Mouse (Mus musculus): ENCODE measurements at regions not wholly inside any gene's neighbourhood (a gene's known extent, or its start where the extent isn't known, plus 50 kb on each side); places are given as distances from the start of the nearest gene placed in this dataset.

DNA sequence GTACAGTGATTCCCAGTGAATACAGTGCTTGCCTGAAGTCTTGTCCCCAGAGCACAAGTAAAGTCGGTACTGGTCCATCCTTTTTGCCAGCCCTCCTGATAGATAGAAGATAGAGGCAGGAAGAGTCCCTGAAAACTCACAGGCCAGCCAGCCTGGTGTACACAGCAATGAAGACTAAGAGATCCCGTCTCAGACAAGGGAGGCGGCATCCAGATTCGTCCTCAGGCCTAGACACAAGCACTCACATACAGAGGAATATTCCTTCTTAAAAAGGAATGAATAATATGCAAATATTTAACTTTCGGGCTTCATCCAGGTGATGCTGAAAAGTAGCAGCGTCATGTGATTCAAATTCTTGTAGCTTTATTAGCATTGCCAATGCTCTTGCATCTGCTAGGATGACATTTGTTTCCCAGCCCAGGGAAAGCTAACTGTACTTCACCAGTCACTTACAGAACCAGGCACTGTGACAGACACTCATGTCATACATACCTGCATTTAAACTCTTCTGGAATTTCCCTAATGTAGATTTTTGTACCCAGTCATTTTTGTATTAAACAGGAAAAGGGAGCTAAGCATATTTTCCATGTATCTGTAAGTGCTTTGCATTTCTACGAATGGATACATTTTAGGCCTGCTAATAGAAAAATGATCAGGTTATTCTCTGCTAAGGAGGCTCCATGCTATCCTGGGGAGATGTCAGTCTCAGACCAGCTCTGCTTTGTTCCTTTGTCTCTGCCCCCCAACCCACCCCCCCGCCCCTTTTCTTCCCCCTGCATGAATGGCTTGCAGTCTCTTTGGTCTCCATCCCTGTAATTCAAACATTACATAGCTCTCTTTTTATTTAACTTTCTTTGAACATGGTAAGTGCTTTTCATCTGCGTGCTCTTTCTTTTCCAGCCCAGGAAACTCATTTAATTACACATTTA lies 162.5 kb upstream of the Gm9747 start:
- DNase-seq, result no peak

DNA sequence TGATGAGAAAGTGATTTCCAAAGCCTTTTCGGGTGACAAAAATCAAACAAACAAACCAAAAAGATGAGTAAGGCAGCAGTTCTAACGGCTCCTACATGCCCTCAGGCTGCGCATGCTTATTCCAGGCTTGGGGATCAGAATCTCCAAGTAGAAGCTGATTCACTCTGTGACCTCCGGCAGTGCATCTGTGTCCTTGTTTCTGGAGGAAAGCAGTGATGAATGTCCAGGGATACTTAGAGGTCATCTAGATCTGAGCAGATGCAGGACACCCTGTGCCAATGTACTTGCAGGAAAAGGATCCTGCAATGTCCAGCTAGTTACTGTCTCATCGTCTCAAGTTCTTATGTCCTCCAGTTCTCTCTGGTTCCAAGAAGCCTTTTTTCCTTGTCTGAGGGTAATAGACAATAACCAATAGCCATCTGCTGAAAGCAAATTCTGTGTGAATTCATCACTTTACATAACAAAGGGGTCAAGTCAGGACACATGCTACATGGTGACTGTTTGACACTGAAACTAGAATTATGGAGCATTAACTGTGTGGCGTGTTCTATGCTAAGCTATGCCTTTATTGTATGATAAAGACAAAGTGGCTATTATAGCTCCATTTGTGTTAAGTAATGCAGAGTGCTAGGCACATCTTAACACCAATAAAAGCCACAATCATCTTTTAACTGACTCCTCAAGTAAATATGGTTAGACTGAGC lies 143.6 kb upstream of the Gm9747 start:
- peak; percentile 22 for DNase-seq

DNA sequence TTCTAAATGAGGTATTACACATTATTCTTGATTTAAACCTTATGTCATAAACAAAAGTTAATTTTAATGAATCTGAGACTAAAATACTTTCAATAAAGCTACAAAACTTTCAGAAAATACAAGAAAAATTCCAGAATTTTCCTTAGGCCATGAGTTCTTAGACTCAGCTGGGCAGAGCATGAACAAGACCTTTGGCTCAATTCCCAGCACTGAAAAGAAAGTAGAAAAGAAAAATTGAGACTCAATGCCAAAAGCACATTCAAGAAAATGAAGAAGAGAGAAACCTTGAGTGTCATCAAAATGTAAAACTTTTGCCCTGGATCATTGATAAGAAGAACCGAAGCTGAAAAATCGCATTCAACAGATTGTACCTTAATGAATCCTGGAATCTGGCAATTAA lies 137.8 kb upstream of the Gm9747 start:
- DNase-seq, result no peak

DNA sequence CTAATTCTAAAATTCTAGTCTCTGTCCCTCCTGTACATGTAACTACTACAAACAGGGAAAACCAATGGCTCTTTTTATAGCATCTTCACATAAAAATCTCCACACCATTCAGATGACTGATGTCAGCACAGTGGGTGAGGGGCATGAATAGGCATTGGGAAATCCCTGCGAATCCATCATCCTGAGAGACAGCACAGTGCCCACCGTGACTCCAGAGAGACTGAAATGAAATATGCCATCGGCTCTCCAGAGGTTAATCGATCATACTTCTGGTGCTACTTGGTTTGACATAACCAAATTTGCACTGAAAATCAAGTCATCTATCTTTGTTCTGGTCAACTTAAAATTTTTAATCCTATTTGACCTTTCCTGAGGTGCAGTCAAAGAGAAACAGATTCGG lies 126.2 kb upstream of the Gm9747 start:
- DNase-seq, result peak; percentile 11

DNA sequence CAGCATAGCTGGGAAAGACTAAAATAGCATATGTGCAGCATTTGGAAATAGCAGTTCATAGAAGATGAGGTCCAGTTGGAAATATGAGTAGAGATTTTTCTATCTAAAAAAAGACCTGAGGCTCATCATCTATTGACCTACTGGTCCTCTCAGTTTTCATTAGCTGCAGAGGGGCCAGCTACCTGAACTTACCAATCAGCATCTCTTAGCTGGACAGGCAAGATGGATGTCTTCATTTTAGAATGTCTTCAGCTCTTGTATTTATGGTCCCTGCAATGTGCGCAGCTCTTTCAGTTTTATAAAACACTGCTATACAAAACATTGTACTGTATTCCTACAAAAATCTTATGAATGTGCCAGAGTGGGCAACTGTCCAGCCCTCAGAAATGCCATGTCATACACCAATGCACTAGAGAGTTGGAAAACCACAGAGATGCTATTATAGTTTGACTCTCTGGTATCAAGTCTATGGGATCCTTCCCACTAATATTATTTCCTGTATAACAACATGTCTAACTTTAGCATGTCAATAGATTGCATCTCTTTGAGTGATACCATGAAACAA lies 122.8 kb upstream of the Gm9747 start:
- no peak for DNase-seq

DNA sequence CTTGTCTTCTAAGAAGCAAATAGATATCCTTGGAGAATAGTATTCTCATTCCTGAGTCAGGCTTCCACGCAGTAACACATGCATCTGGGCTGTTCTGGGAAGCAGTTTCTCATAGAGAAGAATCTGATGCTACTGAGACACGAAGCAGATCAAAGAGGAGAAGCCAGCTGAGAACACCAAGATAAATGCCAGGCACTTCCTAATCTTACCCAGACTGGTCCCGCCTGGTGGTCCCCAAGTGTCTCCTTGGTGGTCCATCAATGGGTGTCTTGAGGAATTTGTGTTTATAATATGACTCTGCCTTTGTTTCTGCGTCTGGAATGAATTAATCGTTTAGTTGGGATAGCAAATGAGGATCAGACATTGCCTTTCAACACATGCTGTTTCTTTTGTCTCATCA lies 120.5 kb upstream of the Gm9747 start:
- DNase-seq, result no peak

DNA sequence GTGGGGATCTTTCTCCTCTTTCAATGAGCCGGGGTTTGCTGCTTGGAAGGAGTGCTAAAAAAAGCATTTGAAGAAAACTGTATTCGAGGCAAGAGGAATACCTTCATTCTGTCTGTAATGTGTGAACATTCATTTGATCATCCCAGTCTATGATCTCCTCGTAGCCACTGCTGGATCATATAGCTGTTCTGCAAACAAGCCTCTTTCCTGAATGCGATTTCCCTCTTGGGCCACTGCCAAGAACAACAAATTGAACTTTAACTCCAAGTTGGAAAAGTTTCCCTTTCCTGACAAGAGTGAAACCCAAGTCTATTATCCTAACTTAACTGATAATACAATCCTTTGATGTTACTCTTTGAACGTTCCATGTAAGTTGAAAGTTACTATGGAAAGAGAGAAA lies 108.4 kb upstream of the Gm9747 start:
- DNase-seq, result no peak

DNA sequence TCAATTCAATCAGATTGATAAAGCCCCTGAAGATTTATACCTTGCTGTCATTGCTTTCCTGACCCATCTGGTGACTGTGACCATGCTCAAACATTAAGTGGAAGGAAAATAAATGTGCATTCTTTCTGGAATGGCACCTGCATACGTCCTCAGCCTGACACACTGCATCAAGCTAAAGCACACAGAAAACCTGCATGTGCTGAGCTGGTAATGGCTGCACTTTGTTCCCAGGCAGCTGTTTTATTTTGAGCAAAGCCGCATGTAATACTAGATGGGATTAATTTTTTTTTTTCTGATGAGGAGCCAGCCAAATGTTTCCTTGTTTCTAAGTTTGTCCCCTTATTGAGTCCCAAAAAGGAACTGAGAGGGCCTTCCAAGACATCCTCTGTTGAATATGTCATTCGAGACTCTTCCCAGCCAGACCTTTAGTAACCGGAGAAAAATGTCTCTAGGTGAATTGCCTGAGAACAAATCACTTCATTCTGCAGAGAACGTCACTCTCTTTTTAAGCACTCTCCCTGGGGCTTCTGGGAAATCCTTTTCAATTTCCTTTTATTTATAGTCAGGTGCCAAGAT lies 103.1 kb upstream of the Gm9747 start:
- no peak for DNase-seq

DNA sequence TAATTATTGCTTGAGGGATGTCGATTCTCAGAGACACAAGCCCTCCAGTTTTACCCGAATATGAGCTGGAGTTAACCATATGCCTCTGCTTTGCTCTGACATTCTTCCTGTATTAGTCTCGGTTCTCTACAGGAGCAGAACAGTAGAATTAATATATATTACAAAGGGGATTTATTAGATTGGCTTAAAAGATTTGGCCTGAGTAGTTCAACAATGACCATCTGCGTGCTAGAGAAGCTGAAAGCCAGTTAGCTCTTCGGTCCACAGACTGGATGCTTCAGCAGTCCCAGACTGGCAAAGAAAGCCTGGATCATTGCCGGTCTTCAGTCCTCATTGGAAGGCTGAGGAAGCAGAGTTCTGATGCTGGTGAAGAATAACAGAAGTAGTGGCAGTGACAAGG lies 100.4 kb upstream of the Gm9747 start:
- peak; percentile 81 for DNase-seq

DNA sequence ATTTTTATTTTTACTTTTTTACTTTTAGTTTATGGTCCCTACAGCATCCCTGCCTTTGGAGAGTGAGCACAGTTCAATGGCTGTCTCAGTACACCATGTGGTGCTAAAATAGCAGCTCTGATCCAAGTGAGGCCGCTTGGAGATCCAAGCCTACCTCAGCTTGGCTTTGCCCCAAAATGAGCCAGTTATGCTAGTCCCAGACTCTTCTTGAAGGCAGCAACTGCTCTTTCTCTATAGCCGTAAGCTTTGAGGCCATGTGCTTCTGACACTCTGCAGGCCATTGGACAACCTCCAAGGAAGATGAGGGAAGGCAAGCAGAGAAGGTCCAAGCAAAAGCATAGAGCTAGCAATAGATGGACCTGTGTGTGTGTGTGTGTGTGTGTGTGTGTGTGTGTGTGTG lies 98.0 kb upstream of the Gm9747 start:
- no peak for DNase-seq

DNA sequence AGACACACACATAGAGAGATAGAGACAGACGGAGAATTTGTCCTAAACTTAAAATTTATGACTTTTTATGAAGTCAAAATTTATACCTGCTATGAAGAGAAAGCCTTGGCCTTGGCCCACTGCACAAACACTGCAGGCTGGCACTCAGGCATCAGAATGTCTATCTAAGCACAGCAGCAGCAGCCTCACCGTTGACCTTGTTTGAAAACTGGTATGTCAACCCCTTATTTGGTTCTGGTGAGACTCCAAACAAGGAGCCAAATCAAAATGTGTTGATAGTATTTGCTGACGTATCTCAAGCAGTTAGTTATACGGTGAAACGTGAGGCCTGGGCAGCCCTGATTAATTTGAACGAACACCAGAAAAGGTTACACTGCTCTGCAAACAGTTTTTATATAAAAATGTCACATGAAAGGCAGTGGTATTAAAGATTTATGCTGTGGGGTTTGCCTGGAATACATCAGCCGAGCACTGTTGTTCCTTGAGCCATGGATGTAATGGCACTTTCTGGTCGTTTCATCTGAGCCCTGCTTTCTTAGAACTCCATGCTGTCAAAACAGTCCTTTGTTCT lies 97.1 kb upstream of the Gm9747 start:
- peak; percentile 8 for DNase-seq

DNA sequence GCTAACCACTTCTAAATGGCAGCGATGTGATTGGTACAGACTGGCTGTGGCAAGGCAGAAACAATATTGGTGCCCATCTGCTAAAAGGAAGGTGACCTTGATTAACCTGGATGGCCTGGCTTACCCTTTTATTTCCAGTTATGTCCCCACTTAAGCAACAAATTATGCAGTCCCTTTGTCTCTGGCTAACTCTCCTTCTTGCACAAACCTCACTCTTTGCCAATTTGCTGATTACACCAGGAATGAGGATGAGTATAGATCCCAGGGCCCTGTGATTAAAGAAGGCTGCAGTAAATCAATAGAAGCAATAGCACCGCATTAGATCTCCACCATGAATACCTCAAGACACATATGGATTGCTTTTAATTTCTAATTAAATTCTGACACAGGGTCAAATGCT lies 87.7 kb upstream of the Gm9747 start:
- no peak for DNase-seq

DNA sequence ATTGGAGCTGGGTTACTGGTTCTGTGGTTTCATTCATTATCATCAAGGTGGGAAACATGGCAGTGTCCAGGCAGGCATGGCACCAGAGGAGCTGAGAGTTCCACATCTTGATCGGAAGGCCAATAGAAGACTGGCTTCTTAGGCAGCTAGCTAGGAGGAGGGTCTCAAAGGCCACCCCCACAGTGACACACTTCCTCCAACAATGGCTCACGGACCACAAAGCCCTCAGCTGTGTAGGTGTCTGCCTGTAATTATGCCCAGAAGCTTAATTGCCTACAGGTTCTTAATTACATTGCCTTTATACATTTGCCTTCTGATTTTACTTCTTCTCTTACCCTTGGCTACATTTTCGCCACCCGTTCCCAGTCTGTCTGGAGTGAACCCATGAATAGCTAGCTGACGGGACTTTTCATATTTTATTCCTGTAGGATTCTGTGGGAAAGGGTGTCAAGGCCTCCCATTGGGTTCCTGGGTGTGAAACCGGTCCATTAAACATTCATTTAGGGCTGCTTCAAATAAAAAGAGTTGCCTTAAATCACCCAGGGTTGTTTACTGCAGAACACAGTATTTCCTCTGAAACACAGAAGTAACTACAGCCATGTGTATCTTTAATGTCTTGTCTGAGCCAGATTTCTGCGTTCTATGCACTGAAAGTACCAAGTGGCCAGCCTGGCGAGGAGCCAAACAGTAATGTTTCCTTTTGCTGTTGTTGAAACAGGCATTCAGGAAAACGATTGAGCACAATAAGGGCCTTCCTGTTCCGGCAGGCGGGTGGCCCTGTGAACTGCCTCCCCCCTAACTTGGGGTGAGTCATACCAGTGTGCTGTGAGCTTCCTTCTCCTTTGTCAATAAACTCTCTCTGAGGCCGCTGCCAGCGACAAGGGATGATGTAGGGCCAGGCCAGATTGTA lies 82.4 kb upstream of the Gm9747 start:
- peak; percentile 72 for DNase-seq

DNA sequence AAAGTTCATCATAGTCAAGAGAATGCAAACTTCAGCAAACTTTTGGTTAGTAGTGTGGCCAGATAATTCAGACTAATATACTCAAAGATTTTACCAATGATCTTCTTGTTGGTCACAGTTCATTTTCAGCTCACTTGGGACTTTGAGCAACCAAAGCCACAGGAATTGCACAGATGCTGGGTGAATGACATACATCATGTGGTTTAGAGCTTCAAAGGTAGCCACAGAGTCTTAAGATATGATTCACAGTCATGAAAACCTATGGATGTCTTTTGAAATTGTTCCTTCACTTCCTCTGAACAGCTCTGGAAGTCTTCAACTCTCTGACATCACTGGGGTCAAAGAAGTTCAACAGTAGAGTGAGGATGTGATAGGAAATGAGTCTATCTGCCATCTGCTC lies 77.0 kb upstream of the Gm9747 start:
- DNase-seq, result no peak

DNA sequence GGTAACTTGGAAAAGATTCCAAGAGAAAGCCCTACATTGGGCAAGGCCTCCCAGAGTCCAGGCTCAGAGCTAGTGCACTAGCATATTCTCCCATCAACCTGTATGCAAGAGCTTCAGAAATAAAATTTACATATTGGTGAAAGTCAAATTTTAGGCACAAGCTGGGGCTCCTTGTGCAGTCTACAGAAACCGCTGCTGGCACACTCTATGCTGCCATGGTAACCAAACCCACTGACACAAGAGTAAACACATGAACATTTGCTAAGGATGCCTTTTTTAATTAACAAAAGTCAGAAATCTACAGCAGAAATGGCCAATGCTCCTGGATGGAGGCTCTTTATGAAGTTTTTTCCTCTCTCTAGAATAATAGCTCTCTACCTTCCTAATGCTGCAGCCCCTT lies 75.9 kb upstream of the Gm9747 start:
- no peak for DNase-seq

DNA sequence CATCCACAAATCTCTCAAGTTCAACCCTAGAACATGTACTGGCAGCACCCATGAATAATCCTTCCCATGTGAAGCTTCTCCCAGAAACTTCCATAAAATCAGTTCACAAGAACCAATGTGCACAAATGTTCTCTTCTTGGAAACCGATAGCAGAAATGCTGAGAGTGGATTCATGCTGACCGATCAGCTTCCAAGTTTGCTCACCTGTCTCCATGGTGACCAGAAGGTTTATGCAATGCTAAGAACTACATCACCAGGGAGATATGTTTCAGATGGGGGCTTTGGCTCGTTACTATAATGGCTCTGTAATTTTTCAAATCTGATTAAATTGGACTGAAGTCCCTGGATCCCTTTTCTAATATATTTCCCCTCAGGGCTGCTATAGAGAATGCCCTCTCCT lies 74.4 kb upstream of the Gm9747 start:
- no peak for DNase-seq

DNA sequence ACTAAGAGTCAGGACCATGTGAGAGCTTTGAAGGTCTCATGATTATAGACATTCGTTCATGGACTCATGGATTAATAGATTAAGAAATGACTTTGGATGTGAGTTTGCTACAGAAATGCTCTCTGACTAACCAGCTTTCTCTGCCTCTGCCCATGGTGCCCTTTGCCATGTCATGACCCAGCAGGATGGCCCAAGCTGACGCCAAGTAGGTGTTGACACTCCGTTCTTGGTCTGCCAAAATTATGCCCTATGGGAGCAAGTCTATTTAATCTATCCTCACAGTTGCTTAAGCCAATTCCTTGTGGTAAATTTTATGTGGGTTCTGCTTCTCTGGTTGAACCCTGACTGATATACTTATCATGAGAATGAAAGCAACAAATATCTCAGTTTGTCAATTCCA lies 73.7 kb upstream of the Gm9747 start:
- DNase-seq, result no peak

DNA sequence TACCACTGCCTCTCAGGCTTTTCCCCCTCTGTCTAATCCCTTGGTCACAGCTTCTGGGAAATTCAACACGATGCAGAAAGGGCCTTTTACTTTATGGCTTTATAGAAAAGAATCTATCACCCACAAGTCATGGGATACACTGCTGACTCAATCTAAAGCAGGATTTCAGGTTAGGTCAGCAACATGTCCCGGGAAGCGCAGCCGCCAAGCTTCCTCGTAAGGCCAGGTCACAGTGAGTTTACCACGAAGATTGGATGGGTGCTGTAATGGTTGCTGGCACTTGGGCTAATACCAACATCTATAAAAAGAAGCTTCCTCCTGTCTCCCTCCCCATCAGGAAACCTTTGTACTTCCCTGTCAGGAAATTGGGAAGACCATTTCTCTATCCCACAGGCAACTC lies 70.0 kb upstream of the Gm9747 start:
- no peak for DNase-seq

DNA sequence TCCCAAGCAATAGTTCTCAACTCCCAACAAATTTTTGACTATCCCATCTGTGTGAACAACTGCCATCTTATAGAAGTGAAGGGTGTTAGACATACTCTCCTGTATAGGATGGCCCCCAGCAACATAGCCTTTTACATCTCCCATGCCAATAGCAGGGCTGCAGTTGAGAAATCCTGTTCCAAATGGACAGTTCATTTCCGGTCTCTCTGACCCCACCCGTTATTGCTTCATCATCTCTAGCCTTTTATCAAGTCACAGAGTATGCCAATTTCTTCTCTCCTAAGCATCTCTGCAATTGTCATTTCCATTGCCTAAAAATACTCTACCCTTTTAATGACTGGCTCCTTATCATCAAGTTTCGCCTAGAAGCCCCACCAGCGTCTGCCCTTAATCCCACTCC lies 64.8 kb upstream of the Gm9747 start:
- no peak for DNase-seq

DNA sequence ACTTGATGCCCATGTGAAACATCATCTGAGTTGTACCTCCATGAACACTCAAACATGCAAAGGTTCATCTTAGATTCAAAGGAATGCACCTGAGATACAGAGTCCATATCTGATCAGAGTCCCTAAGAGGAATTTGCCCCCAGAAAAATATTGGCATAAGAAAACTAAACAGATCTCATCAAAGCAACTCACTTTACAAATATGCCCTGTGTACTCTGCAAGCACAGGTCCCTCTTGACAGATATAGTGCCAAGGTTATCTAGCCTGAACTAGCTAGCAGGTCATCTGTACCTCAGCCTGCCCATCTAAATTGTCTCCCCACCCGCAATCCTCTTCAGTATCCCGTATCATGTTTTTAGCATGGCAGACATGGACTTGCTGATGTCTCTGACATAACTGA lies 64.0 kb upstream of the Gm9747 start:
- DNase-seq, result no peak

DNA sequence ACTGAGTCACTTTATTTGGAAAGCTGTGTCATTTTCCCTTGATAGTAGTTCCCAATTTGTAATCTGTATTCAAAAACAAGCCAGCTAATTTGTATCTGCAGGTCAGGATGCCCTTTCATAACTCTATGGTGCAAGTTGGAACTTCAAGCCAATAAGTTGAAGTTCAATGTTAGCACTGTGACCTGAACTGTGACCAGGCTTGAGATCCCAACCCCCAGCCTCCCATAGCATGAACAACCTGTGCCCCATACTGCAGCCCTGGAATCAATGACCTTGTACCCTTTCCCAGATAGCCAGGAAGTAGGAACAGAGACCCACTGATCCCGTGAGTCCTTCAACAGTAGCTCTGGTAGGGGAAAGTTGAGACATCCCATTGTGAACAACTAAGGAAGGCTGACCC lies 52.5 kb upstream of the Gm9747 start:
- no peak for DNase-seq

Measured in retina, postnatal 1 day (tissue).